Mouse (Mus musculus) erythroblast, embryonic 14.5 days (primary cell): ENCODE results near the gene Clmp. TPM values are rescaled to one million over a fixed set of nuclear protein-coding genes. Genes with fewer than 3 reads are reported as not detected.
"Not testable (repeated sequence)": the region's sequence is repeated elsewhere in the genome, so short reads cannot be mapped to it uniquely, and the experiment has no call there.

Experiments
- H3K27me3 ChIP-seq: 2 replicates; pipeline ENCODE4 v1.6.1; 2012; ENCODE audit warnings: inconsistent platforms; ENCODE audit not compliant: control insufficient read depth
- H3K36me3 ChIP-seq: 2 replicates; pipeline ENCODE4 v1.6.1; 2012; ENCODE audit warnings: mild to moderate bottlenecking, inconsistent platforms; ENCODE audit not compliant: control insufficient read depth
- H3K4me1 ChIP-seq: 2 replicates; pipeline ENCODE4 v1.6.1; 2012; ENCODE audit warnings: inconsistent platforms; ENCODE audit not compliant: control insufficient read depth
- H3K4me3 ChIP-seq: replicated peaks from 2 replicates; pipeline ENCODE3; 2012; ENCODE audit warnings: moderate library complexity, mild to moderate bottlenecking, inconsistent platforms
- H3K9me3 ChIP-seq: 2 replicates; pipeline ENCODE4 v1.6.1; 2012; ENCODE audit warnings: low read length, inconsistent platforms, mixed read lengths; ENCODE audit not compliant: control insufficient read depth
- GATA1 ChIP-seq: IDR thresholded peaks from 2 replicates; pipeline ENCODE4 v1.6.1; 2012; ENCODE audit warnings: low read length, inconsistent platforms, mixed read lengths
- TAL1 ChIP-seq: IDR thresholded peaks from 3 replicates; pipeline ENCODE4 v1.6.1; 2012; ENCODE audit warnings: low read length, inconsistent platforms, mixed read lengths
- polyA plus RNA-seq: library from polyadenylated mRNA; stranded (reverse); fragments of >175 nt; gene quantifications from 2 replicates; pipeline ENCODE4 v1.2.3, GENCODE M21; 2012

The Clmp gene
- polyA plus RNA-seq, 1 experiment, result not detected

DNA sequence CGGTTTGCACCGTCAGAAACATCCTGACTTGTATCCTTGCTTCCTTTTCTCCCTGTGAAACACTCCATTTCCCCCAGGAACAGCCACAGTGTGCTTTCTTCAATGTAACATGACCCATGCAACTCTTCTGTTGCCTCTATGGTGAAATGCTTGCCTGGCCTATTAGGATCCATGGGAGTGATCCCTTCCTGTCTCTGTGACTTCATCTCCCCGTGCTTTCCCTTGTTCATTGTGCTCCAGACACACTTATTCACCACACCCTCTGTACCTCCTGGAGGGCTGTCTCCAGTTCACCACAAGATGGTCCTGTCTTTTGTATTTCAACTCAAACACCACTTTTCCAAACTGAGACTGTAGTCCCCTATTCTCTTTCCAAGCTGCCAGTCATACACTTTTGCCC, 94.3 kb downstream of the Clmp start:
- TF ChIP-seq GATA1, result no peak
- no peak for TF ChIP-seq TAL1
- H3K27me3 ChIP-seq, result peaks cover 46% of the 10 kb centered on the region
- no peaks in the 10 kb centered on the region for H3K36me3 ChIP-seq
- H3K4me1 ChIP-seq, result peaks cover 2% of the 10 kb centered on the region; the same call in 1 of the 2 replicates
- H3K9me3 ChIP-seq, result no peaks in the 10 kb centered on the region
- H3K4me3 ChIP-seq, result no peak overlapping the region

DNA sequence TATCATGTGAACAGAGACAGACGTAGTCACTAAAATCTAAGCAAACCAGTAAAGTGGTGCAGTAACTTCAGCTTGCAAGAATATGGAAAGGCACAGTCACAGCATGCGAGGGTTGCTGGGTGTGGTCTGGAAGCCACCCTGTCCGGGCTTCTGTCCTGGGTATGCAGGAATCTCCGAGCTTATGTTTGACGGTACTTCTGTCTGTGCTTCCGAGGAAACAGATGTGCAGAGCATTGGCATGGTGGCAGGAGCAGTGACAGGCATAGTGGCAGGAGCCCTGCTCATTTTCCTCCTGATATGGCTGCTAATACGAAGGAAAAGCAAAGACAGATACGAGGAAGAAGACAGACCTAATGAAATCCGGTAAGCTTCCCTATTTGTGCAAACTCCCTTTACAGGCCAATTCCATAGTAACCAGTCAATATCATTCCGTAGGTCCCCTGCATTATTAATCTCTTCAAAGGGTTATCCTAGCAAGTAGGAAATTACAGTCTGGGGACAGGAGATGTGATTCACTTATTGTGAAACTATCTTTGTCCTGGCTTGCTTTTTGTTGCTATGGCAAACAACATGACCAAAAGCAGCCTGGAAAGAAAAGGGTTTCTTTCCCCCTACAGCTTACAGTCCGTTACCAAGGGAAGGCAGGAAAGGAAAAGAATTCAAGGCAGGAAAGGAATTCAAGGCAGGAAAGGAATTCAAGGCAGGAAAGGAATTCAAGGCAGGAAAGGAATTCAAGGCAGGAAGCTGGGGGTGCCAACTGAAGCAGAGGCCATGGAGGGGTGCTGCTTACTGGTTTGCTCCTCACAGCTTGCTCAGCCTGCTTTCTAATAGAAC, 95.3 kb downstream of the Clmp start:
- peaks cover 2% of the 10 kb centered on the region; the same call in 1 of the 2 replicates for H3K4me1 ChIP-seq
- no peak for TF ChIP-seq GATA1
- no peak for TF ChIP-seq TAL1
- H3K27me3 ChIP-seq, result peaks cover 46% of the 10 kb centered on the region
- no peak overlapping the region for H3K4me3 ChIP-seq
- H3K9me3 ChIP-seq, result no peaks in the 10 kb centered on the region
- no peaks in the 10 kb centered on the region for H3K36me3 ChIP-seq

DNA sequence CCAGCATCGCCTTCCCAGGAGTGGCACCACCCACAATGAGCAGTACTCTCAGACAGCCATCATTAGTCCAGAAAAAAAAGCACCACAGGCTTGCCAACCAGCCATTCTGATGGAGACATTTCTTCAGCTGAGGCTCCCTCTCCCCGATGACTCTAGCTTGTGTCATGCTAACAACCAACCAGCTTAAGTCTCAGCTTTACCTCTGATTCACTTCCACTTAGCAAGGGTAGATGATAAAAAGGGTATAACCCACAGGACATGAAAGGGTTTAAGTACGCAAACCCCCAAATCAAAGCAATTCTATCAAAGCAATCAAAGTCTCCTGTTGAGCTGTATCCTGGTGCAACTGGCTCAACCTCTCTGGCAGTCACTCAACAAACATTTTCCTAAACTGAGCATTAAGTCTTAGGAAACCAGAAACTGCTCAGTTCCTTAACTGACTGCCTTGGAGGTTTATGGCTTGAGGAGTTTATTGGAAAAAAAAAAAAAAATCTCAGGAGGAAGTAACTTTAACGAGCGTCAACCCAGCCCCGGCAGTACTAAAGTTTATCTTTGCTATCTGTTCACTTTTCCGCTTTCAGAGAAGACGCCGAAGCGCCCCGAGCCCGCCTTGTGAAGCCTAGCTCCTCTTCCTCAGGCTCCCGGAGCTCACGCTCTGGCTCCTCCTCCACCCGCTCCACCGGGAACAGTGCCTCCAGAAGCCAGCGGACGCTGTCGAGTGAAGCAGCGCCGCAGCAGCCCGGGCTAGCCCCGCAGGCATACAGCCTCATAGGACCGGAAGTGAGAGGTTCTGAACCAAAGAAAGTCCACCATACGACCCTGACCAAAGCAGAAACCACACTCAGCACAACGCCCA, 96.2 kb downstream of the Clmp start:
- H3K4me3 ChIP-seq, result no peak overlapping the region
- no peaks in the 10 kb centered on the region for H3K36me3 ChIP-seq
- peaks cover 2% of the 10 kb centered on the region; the same call in 1 of the 2 replicates for H3K4me1 ChIP-seq
- TF ChIP-seq TAL1, result no peak
- no peak for TF ChIP-seq GATA1
- H3K27me3 ChIP-seq, result peaks cover 46% of the 10 kb centered on the region
- H3K9me3 ChIP-seq, result no peaks in the 10 kb centered on the region

DNA sequence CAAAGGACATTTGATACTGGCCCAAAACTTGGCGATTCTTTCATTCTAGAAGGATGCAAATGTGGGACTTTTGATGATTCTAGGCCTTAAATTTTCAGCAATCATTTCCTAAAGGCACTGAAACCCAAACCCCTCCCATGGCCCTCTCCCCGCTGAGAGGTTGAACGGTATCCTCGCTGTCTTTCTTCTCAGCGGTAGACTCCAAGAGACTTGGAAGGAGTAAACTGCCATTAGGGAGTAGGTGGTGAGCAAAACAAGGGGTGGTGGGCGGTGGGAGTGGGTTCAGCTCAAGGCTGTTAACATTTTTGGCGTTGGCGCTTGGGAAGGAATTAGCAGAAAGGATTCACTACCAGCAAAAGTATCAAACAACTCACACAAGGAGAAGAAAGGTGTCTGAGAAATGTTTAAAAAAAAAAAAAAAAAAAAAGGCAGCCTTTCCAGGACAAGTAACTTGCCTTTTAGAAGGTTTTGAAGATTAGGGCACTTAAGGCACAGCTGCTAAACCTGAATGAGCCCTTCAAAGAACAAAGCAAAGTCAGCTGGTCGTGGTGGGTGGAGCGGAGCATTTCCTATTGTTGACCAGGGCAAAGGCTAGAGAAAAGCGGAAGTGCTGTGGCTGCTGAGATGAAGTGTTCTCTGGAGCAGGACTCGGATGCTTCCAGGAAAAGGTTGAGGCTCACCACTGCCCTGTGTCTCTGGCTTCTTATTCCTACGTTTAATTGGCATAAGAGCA, 98.0 kb downstream of the Clmp start:
- TF ChIP-seq TAL1 (no peak), GATA1 (no peak)
- Histone ChIP-seq H3K4me3 (no peak overlapping the region), H3K4me1 (peaks cover 2% of the 10 kb centered on the region; the same call in 1 of the 2 replicates)

DNA sequence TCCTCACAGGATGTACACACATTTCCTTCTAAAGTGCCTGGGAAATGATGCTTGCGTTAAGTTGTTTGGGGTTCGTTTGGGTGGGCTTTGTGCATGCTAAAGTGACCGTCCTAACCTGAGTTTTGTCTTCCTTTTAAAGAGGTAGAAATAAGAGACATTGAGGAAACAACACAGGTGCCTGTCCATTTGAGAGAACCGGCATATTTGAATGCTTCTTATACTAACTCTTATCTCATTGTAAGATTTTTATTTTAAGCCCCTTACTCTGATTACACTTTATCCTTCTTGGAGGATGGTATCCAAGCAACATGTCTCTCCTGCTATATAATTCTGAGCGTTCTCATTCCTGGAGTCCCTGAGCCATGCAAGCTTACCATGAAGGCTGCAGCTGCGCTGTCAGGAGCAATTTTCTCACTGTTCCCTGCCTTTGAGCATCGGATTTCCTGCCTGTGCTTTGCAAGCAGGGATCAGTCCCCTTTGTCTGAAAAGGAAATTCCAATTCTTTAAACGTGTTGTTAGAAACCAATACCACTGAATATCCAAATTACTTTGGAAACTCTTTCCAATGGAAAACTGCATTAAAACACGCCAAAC, 98.7 kb downstream of the Clmp start:
- H3K9me3 ChIP-seq, result no peaks in the 10 kb centered on the region
- H3K4me1 ChIP-seq, result peaks cover 2% of the 10 kb centered on the region; the same call in 1 of the 2 replicates
- TF ChIP-seq TAL1 (no peak), GATA1 (no peak)
- peaks cover 46% of the 10 kb centered on the region for H3K27me3 ChIP-seq
- no peaks in the 10 kb centered on the region for H3K36me3 ChIP-seq
- H3K4me3 ChIP-seq, result no peak overlapping the region

More for the DNA sequence above, 98.0 kb downstream of the Clmp start:
- H3K27me3 ChIP-seq, result peaks cover 46% of the 10 kb centered on the region
- H3K36me3 ChIP-seq, result no peaks in the 10 kb centered on the region
- no peaks in the 10 kb centered on the region for H3K9me3 ChIP-seq

DNA sequence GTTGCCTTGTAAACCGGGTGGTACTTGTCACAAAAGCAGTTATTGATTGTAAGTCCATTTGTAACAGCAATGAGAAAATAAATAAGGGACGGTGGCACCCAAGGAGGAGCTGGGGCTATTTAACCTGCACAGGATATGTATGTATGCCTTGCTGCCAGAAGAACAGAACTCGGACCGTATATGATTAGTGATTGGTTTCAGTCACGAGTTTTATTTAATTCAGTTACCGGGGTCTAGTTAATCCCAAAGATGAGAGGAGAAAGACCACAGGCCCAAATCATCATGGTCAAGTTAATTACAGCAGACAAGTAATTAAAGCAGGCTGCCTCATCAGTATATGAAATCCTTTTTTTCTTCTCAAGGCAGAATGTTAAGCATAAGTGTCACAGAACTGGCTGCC, 99.7 kb downstream of the Clmp start:
- H3K9me3 ChIP-seq, result no peaks in the 10 kb centered on the region

GRCm38 (mm10) chr9:40786820-40787219, 101.1 kb downstream of the Clmp start:
- peaks cover 31% of the 10 kb centered on the region for H3K27me3 ChIP-seq
- not testable (repeated sequence) for H3K36me3 ChIP-seq, H3K4me3 ChIP-seq, H3K9me3 ChIP-seq, H3K4me1 ChIP-seq

More for the DNA sequence above, 99.7 kb downstream of the Clmp start:
- no peak for TF ChIP-seq GATA1
- no peak for TF ChIP-seq TAL1
- H3K27me3 ChIP-seq, result peaks cover 42% of the 10 kb centered on the region
- no peak overlapping the region for H3K4me3 ChIP-seq
- H3K36me3 ChIP-seq, result no peaks in the 10 kb centered on the region
- H3K4me1 ChIP-seq, result peaks cover 2% of the 10 kb centered on the region; the same call in 1 of the 2 replicates

DNA sequence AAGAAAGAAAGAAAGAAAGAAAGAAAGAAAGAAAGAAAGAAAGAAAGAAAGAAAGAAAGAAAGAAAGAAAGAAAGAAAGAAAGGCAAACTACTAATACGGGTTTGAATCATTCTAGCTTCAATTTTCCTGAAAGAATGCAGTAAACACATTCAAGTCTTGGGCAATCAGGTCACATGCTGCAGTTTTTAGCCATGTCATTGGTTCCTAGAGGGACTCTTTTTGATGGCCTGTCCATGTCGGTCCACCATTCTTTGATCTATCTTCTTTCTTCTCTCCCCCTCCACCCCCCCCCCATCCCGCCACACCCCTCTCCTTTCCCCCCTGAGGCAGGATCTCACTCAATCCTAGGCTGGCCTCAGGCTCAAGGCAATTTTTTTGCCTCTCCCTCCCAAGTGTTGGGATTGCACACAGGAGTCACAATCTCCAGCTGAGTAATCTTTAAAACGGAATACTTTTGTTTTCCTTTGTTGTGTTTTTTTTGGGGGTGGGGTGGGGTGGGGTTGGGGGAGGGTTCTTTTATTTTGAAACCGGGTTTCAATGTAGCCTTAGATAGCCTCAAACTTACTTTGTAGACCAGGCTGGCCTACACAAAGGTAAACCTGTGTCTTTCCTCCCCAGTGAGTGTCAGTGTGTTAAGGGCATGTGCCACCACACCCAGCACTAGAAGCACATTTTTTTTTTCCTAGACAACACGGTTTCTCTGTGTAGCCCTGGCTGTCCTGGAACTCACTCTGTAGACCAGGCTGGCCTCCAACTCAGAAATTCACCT, 106.3 kb downstream of the Clmp start:
- no peak overlapping the region for H3K4me3 ChIP-seq
- no peak for TF ChIP-seq TAL1
- TF ChIP-seq GATA1, result no peak
- H3K36me3 ChIP-seq, result no peaks in the 10 kb centered on the region
- H3K9me3 ChIP-seq, result no peaks in the 10 kb centered on the region
- H3K27me3 ChIP-seq, result peaks cover 2% of the 10 kb centered on the region; the same call in 1 of the 2 replicates
- H3K4me1 ChIP-seq, result no peaks in the 10 kb centered on the region
